Mouse (Mus musculus): ENCODE measurements at regions not wholly inside any gene's neighbourhood (a gene's known extent, or its start where the extent isn't known, plus 50 kb on each side); places are given as distances from the start of the nearest gene placed in this dataset.
A peak's percentile ranks its signal among the peaks of the same experiment; 100 is the strongest.

- no peak for DNase-seq (ENCODE audit: low read depth)
Measured at GRCm38 (mm10) chr3:27815201-27815695, 80.9 kb downstream of the Tmem212 start.

- DNase-seq (ENCODE audit: low read depth) = no peak
Measured at GRCm38 (mm10) chr3:27804271-27804670, 91.9 kb downstream of the Tmem212 start.

GRCm38 (mm10) chr3:27791633-27791951 is 80.5 kb upstream of the Fndc3b start:
- peak; percentile 60 for DNase-seq (ENCODE audit: low read depth)

- DNase-seq (ENCODE audit: low read depth) = no peak
Measured at GRCm38 (mm10) chr3:27790932-27791632, 80.0 kb upstream of the Fndc3b start.

- DNase-seq (ENCODE audit: low read depth) = no peak
Measured at GRCm38 (mm10) chr3:27783926-27784325, 72.8 kb upstream of the Fndc3b start.

GRCm38 (mm10) chr3:27783476-27783875 is 72.4 kb upstream of the Fndc3b start:
- no peak for DNase-seq (ENCODE audit: low read depth)

- DNase-seq (ENCODE audit: low read depth) = no peak
Measured at GRCm38 (mm10) chr3:27782056-27782765, 71.1 kb upstream of the Fndc3b start.

GRCm38 (mm10) chr3:27779892-27780291 is 68.8 kb upstream of the Fndc3b start:
- no peak for DNase-seq (ENCODE audit: low read depth)

GRCm38 (mm10) chr3:27777751-27778150 is 66.6 kb upstream of the Fndc3b start:
- DNase-seq (ENCODE audit: low read depth) = no peak

- DNase-seq (ENCODE audit: low read depth) = no peak
Measured at GRCm38 (mm10) chr3:27773176-27773575, 62.1 kb upstream of the Fndc3b start.

GRCm38 (mm10) chr3:27769438-27769837 is 58.3 kb upstream of the Fndc3b start:
- DNase-seq (ENCODE audit: low read depth) = no peak

- DNase-seq (ENCODE audit: low read depth) = no peak
Measured at GRCm38 (mm10) chr3:27767188-27767587, 56.1 kb upstream of the Fndc3b start.

GRCm38 (mm10) chr3:27766421-27766820 is 55.3 kb upstream of the Fndc3b start:
- no peak for DNase-seq (ENCODE audit: low read depth)

GRCm38 (mm10) chr3:27765929-27766328 is 54.8 kb upstream of the Fndc3b start:
- DNase-seq (ENCODE audit: low read depth) = peak; percentile 28

- no peak for DNase-seq (ENCODE audit: low read depth)
Measured at GRCm38 (mm10) chr3:27764556-27764955, 53.4 kb upstream of the Fndc3b start.

- no peak for DNase-seq (ENCODE audit: low read depth)
Measured at GRCm38 (mm10) chr3:27761031-27761430, 49.9 kb upstream of the Fndc3b start.
